Mouse (Mus musculus) B cell, adult 2 months (primary cell): Measurements from ENCODE around the gene Lingo2.
"Not testable (repeated sequence)": the region's sequence is repeated elsewhere in the genome, so short reads cannot be mapped to it uniquely, and the experiment has no call there.

Experiments
- DNase-seq, 2 experiments: peaks; one replicate each; pipeline ENCODE4 v3.0.0; 2022

Lingo2 gene

DNA sequence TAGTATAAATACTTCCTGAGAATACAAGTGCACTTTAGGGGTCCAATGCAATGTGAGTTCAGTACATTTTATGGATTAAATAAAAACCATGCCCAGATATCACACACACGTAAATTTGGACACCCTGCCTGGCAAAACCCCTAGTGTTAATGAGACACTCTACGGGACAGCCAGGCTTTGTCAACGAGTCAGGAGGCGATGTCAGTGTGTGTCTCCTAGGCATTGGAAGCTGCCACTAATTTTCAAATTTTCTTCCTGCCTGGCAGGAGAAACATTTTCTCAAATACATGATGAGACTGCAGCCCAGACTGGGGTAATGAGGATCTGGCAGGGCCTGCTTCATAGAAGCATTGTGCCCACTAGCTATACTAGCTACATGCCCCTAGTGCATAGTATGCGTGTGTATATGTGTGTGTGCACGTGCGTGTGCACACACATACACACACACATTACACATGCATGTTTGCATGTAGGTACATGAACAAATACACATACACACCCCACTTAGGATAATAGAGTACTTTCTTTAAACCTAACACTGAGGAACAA, 1128.2 kb downstream of the Lingo2 start:
- no peak for DNase-seq

DNA sequence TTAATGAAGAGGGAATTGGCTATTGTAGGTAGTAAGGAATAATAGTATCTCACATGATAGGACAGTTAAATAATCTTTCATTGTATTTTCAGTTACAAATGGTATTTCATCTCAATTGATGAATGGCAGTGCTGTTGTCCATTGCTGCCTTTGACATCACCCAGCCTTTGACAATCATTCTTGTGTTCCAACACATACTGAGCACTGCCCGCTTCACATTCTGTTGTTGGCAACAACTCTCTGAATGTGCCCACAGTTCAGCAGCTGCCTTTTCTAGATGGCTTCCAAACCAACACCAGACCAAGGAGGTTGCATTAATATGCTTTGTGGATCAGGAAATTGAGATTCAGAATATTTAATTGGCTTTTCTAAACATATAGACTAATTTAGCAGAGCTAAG, 1130.8 kb downstream of the Lingo2 start:
- DNase-seq: no peak

DNA sequence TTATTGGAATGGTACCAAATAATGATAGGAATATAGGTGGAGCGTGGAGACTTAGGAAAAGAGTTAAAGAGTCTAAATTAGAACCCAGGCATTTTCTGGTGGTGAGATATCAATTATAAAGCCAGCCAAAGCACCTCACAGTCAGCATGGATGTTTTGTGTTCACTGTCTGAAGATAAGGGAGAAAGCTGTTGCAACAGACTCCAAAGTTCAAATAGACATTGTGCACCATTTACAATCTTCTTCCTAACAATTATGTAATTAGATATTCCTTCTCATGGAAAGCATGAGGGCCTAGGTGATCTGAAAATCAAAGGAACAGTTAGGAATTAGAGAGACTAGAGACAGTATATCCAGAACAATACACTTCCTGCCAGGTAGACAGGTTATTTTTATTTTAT, 1136.8 kb downstream of the Lingo2 start:
- no peak for DNase-seq

DNA sequence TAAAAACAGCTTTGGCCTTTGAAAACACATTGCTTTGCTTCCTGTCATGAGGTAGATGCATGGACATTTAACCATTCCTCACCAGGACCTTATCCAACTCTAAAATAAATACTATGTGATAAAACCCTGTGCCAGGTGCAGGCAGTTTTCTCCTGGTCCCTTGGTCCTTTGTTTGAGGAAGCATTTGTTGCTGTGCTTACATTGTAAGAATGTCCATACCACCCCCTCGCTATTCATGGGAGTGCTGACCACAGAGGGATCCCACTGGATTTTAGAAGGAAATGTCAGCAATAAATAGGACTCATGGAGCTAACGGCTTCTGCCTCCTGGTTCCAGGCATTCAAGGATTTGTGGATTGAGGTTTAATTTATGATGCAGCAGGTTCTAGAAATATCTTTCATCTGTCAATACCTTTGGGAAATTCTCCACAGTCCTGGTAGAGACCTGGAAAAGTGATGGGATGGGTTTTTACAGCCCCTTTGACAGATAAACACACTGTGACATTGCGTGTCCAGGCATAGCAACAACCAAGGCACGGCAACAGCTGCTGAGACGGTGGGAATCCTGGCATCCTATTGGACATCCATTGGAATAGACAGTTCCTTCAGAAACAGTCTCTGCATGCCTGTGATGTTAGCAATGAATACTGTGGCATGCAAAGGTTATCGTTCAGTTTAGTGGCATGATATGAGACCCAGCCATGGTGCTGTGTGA, 1143.9 kb downstream of the Lingo2 start:
- DNase-seq: no peak

DNA sequence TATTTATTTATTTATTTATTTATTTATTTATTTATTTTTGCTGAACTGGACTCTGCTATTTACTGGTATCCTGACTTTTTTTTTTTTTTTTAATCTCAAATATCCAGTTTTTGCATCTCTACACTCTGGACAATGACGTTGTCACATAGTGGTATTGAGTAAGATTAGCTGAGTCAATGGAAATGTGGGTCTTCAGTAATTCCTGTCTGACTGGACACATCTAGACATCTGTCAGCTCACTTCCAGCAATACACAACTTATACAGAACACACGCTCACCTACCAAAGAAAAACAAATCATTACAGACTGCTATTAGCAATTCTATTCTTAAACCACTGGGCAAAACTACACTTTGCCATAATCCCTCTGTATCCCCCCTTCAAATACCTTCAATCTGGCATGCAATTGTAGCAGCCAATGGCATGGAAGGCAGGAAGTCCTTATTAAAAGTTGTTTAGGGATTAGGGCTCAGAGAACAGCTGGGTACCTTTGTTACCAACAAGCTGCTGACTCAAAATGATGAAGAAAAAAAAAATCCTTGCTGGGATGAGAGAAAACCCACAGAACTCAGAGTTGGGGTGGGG, 1144.6 kb downstream of the Lingo2 start:
- no peak for DNase-seq

DNA sequence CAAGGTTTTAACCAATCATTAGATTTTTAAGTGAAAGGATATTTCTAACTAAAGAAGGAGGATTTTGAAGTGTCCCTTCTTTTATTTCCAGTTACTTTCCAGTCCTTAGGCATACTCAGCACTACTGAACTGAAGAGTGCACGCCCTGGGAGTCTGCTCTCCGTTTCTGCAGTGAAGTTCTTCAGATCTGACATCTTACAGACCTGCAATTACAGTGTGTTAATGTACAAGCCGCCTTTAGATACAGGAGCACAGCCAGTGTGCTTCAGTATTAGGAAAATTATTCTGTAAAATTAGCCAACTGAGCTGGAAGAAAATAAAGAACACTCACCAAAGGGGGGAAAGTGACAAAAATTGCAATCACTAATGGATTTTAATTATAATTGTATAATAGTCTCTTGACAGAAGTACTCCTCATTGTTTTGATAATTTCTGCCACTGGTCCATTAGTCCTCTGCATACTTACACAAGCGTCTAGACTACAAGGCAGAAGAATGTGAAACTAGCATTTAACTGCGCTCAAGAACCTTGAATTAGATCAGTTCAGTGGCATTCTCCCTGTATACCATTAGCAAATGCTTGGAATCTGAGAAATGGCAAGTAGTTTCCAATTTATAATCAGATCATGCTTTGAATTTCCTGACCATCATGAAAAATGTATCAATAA, 1167.2 kb downstream of the Lingo2 start:
- no peak for DNase-seq

DNA sequence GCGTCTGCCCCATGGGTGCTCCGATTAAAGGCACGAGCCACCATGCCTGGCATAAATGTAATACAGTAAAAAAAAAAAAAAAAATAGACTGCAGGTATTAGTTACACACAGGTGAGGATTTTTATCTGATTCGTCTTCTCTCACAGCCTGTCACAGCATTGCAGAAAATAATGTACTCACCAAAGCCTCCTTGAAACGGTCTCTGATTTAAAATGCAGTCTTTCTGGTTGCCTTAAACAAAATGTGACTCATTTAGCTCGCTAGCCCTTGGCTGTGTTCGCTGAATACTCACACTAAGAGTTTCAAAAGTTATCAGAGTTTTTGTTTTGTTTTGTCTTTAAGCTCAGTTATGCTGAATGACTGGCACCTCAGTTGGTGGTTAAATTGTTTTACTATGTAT, 1180.7 kb downstream of the Lingo2 start:
- no peak for DNase-seq

DNA sequence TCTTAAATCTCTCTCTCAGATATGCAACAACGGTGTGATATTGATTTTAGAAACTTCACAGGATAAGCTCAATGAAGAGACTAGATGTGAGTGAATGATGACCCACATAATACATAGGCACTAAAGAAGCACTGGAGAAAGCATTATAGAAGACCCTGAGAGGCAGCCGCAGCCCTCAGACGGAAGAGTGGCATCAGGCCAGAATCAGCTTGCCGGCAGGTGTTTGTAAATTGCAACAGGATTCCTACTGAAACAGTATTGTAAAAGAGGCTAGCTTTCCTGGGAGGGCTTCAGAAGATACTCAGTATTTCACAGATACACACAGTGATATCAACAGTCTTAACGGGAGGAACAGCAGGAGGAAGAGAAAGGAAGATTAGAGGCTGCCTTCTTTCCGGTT, 1184.6 kb downstream of the Lingo2 start:
- DNase-seq: no peak

DNA sequence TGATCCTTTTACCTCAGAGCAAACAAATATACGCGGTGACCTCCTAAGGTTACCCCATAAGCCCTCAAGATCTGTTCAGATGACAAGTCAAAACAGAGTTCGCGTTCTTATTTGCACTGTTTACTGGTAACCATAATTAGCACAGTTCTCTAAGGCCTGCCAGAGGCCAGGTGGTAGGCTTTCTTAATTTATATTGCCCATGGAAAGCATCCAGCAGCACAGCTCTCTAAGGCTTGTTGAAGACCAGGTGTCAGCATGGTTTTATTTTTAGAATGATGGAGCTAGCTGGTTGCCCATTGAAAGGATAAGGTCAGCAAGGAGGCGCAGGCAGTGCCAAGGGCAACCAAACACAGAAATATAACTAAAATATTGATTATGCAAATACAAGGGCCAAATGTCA, 1190.4 kb downstream of the Lingo2 start:
- no peak for DNase-seq

DNA sequence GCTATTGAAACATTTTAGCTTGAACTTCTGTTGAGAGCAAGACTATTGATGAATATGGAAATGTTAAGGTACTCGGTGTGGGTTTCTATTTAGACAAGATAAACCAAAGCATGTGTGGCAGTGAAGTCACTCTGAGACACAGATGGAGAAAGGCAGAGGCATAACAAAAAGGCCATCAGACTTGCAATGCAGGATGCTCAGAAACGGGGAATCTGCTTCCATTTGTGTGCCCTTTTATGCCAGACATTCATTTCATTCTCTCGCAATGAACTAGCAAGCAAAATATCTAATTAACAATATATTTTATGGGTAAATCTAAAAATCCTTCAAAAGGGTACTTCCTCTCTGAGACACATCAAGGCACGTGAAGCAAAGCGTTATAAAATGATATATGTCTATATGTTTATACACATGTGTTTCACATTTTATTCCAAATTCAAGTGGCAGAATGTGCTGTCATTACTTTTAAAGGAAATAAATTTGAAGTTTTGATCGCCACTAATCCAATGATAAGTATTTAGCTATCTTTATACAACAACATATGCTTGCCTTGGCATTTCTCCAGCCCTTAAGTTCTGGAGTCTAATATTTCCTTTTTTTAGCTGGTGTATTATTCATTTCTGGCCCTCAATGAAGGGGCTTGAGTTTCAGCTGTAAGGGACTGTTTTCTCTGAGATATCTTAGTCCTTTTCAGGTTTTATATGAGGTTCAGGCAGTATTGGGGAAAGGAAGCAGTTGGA, 1199.3 kb downstream of the Lingo2 start:
- no peak for DNase-seq

DNA sequence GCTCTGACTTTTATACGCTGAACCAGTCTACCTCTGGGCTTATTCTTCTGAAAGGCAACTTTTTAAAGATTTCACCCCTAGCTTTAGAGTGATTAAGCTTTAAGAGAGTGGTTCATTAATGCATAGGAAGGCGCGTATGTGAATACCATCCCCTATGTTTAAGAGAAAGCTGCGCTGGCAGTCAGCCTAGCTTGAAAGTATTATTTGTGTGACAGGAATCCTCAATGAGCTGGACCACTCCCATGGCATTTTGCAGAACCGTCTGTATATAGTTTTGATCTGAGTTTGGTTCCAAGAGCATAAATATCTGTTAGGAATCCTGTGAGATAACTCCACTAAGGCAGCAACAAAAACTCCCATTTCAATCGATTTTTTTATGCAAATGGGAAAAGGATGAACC, 1204.9 kb downstream of the Lingo2 start:
- DNase-seq: no peak

DNA sequence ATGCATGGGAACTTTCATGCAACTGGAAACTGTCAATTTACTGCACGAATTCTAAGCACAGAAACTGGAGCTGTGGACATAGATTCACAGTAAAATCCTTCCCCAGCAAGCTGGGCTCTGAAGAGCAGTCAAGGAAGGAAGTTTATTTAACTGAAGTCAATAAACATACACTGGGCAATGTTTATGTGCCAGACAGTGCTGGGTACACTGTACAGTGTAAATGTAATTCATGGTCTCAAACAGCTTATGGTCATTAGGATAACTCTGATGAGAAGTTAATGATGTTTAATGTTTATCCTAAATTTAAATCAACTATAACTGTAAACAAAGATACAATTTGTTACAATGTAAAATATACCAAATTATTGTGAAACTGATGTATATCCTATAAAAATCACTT, 1226.8 kb downstream of the Lingo2 start:
- DNase-seq: no peak

DNA sequence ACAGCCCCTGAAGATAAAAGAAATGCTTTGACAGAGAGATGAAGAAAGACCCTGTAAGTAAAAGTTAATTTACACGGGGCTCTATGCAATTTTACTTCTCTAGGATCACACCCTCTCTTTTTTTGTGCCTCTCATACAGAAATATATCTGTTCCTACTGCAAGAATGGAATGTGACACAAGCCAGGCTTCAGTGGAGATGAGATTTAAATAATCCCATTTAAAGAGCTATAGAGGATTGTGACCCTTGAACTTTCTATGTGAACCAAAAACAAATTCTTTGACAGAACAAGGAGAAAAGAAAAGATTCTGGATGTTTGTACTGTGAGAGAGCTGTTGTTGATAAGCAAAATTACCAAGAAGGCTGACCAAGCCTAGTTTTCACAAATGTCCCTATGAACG, 1247.4 kb downstream of the Lingo2 start:
- no peak for DNase-seq

DNA sequence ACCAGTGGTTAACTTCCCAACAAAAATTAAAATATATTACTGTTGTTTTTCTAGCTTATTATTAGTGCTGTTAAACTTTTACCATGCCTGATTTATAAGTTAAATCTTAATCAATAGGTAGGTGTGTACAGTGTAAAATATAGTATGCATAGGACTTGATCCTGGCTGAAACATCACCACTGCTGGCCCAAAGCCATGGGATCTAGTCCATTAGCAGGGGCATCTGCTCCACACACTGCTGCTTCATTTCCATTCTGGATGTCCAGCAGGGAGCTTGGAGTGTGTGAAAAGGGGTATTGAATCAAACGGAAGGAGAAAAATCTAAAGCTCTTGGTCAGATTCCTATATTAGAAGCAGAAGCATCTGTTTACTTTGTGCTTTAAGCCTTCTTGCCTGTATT, 1248.9 kb downstream of the Lingo2 start:
- no peak for DNase-seq

DNA sequence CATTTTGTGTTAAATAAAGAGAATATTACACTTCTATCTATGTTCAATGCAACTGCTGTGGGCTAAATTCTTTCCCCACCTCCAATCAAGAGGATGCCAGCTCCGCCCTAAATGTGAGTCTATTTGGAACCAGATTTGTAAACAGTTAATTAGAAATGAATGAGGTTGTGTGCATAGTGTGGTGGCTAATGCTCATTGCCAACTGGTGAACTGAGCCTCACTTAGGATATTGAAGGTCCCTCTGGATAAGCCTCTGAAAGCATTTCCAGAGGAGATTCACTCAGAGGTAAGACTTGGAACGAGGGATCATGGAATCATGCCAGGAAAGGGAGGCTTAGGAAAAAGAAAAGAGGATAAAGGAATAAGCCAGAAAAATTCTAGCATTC, 1256.4 kb downstream of the Lingo2 start:
- no peak for DNase-seq

DNA sequence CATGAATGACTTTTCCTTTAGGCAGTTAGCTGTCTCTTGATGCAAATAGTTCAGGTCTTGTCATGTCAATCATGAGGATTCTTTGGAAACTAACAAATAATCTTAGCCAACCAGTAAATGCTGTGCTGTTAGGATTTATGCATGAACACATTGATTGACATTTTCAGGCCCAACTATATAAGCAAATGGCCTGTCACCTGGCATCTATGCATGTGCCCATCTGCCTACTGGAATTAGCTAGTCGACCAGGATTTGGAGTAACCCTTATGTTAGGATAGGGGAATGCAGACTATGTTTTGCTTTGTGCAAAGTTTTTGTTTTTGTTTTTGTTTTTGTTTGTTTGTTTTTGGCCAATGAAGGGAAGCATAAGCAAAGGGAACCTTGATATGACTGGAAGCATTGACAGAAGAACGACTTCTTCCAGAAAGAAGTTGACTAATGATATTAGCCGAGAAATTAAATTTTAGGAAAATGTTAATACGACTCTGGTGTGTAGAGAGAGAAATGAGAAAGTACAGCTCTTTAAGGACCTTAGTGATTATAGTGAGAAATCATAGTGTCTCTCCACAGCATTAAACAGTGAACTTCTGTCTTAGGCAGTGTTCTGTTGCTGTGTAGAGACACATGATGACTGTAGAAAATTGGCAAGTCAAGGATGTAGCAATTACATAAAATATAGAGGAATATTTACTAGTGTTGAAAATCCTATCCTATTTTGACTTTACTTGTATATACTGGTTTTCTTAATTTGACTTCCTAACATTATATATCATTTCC, 1257.0 kb downstream of the Lingo2 start:
- no peak for DNase-seq

DNA sequence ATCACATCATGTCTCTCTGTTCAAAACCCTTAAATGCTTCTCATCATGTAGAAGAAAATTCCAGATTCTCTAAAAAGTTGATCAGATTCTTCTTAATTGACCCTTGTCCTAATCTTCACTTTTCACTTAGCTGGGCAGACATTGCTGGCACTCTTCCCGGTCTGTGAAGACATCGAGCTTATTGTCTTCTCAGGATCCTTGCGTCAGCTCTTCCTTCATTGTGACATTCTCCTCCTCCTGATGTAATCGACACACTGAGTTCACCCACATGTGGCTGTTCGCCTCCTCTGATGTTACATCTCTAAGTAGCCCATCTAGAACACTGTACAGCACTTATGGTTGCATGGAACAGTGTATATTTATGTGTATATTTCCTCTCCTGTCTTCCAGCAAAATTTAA, 1261.0 kb downstream of the Lingo2 start:
- no peak for DNase-seq

DNA sequence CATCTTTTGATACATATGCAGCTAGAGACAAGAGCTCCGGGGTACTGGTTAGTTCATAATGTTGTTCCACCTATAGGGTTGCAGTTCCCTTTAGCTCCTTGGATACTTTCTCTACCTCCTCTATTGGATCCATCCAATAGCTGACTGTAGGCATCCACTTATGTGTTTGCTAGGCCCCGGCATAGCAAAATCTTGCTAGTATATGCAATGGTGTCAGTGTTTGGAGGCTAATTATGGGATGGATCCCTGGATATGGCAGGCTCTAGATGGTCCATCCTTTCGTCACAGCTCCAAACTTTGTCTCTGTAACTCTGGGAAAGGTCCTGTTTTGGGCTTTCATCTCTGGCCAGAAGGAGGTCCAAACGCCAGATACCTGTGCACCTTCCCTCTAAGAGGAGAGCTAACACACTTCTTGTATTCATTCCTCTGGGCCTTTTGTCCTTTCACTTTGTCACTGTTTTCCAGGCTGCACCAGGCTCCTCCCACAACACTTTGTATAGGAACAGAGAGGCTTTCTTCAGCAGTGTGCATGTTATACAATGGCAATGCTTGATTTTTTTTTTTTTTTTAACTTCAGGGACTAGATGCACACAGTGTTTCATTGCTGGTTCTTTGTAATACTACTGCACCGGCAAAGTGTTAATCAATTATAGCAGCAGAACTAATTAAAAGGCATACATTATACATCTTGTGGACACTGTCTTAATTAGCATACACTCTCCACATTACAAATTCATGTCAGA, 1262.9 kb downstream of the Lingo2 start:
- DNase-seq: not testable (repeated sequence)
